ENCODE assay signal across 13 mouse cellular contexts in the genomic region with DNA sequence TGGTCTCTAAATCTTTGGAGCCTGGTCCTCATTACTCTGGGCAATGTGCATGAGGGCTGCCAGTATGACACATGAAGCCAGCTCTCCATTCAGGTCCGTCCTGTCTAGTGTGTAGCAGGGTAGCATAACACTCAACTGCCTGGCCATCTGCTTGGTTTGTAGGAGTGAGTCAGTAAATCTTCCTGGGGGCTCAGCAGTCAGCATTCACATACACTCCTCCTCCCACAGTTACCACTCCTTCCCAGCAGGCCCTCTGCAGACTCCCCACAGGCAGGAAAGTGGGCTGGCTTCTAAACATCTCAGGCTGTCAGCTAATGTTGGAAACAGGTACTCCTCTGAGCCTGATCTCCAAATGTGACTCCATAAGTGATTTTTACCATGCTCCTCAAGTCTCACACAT. TPM values are rescaled to one million over a fixed set of nuclear protein-coding genes. Genes with fewer than 3 reads are reported as not detected.
DNase-seq lines count a peak whose midpoint lies in the region; ATAC-seq and TF ChIP-seq lines count a peak whose summit lies in the region.
"Had no signal": no experiment of that assay in that cellular context is flagged by ENCODE, and none has a peak within 500 bp of the region (broad histone marks: within the 10 kb centered on the region; RNA-seq: fewer than 3 reads in every experiment).

No protein-coding gene starts in this region.

- no peak for TF ChIP-seq EP300 in lung, postnatal 0 days (IDR thresholded peaks at IDR 0.05)

- H3K79me2 ChIP-seq in macrophage (ENCODE audit: inconsistent target) = peaks cover 100% of the 10 kb centered on the region

- no peak for TF ChIP-seq CTCF in lung, postnatal 0 days (IDR thresholded peaks at IDR 0.05)

- peak overlapping the region; percentile 25; the same call in 1 of the 2 replicates for H3K9ac ChIP-seq in heart, embryonic 12.5 days
- no peak overlapping the region for H3K9ac ChIP-seq in lung, postnatal 0 days (replicated peaks; ENCODE audit: low read depth)
- H3K9ac ChIP-seq: forebrain, embryonic 13.5 days; midbrain, embryonic 15.5 days; stomach, embryonic 15.5 days had no signal

- 62% methylated on average over 1 of the region's 1 CpGs for WGBS in heart, embryonic 12.5 days
- 95% methylated on average over 1 of the region's 1 CpGs for WGBS in lung, postnatal 0 days
- WGBS in macrophage (ENCODE audit: missing documents) = 91% methylated on average over 1 of the region's 1 CpGs

- ATAC-seq in heart, embryonic 12.5 days (ENCODE audit: insufficient number of reproducible peaks, low FRiP score) = no peak
- ATAC-seq in lung, postnatal 0 days = no peak
- ATAC-seq: forebrain, embryonic 13.5 days; midbrain, embryonic 15.5 days had no signal

- DNase-seq in heart, postnatal 10 days = no peak
- DNase-seq in lung, postnatal 0 days (ENCODE audit: low spot score) = no peak
- no peak for DNase-seq in lung, postnatal 25 days (ENCODE audit: low spot score)
- DNase-seq in cerebellum, adult 8-10 months = peak; percentile 10
- DNase-seq in ovary, adult 18-20 months (ENCODE audit: low spot score) = no peak
- DNase-seq: kidney, adult 11 months; lung, adult 18-20 months had no signal

- H3K4me3 ChIP-seq in heart, embryonic 12.5 days = no peak overlapping the region
- H3K4me3 ChIP-seq in lung, postnatal 0 days (ENCODE audit: low read depth, low read length) = no peak overlapping the region
- no peak overlapping the region for H3K4me3 ChIP-seq in macrophage (ENCODE audit: inconsistent target)
- H3K4me3 ChIP-seq: forebrain, embryonic 13.5 days; left cerebral cortex, adult 2 months; midbrain, embryonic 15.5 days; stomach, embryonic 15.5 days had no signal

- intact Hi-C loops in heart, postnatal 10 days (cut with DNase I) = loop anchor here (2.0 kb wide), 1 partner anchor 23 kb away; no protein-coding TSS in a partner anchor

- peaks cover 63% of the 10 kb centered on the region for H3K4me1 ChIP-seq in heart, embryonic 12.5 days (replicated peaks)
- H3K4me1 ChIP-seq in lung, postnatal 0 days (ENCODE audit: insufficient read depth, low read depth, low read length) = peaks cover 19% of the 10 kb centered on the region
- H3K4me1 ChIP-seq: midbrain, embryonic 15.5 days had no signal

- peaks cover 22% of the 10 kb centered on the region for H3K36me3 ChIP-seq in heart, embryonic 12.5 days
- H3K36me3 ChIP-seq in lung, postnatal 0 days (ENCODE audit: insufficient read depth, low read length) = no peaks in the 10 kb centered on the region
- peaks cover 59% of the 10 kb centered on the region for H3K36me3 ChIP-seq in macrophage (ENCODE audit: inconsistent target)
- H3K36me3 ChIP-seq: midbrain, embryonic 15.5 days had no signal

- peak overlapping the region; percentile 4; the same call in 1 of the 2 replicates for H3K27ac ChIP-seq in heart, embryonic 12.5 days (ENCODE audit: poor library complexity, severe bottlenecking)
- 0 out of 2 replicates have a peak overlapping the region, but pooled peaks have one; percentile 11 for H3K27ac ChIP-seq in lung, postnatal 0 days (ENCODE audit: low read length)
- peak overlapping the region; percentile 37 for H3K27ac ChIP-seq in macrophage
- H3K27ac ChIP-seq: forebrain, embryonic 13.5 days; left cerebral cortex, adult 2 months; midbrain, embryonic 15.5 days; stomach, embryonic 15.5 days had no signal

- H3K4me2 ChIP-seq in heart, embryonic 12.5 days = no peak overlapping the region
- H3K4me2 ChIP-seq in lung, postnatal 0 days (replicated peaks; ENCODE audit: low read depth, low read length) = no peak overlapping the region
- H3K4me2 ChIP-seq: forebrain, embryonic 13.5 days; midbrain, embryonic 15.5 days; stomach, embryonic 15.5 days had no signal

- no peaks in the 10 kb centered on the region for H3K27me3 ChIP-seq in heart, embryonic 12.5 days (replicated peaks)
- H3K27me3 ChIP-seq in lung, postnatal 0 days (replicated peaks; ENCODE audit: insufficient read depth, low read length) = no peaks in the 10 kb centered on the region
- H3K27me3 ChIP-seq: forebrain, embryonic 13.5 days; midbrain, embryonic 15.5 days; stomach, embryonic 15.5 days had no signal

- H3K9me3 ChIP-seq in heart, embryonic 12.5 days (replicated peaks) = no peaks in the 10 kb centered on the region
- no peaks in the 10 kb centered on the region for H3K9me3 ChIP-seq in lung, postnatal 0 days (ENCODE audit: low read length)
- H3K9me3 ChIP-seq: forebrain, embryonic 13.5 days; midbrain, embryonic 15.5 days; stomach, embryonic 15.5 days had no signal

RNA-seq across cellular contexts. Expression of a gene that starts 30.3 kb away (rescaled TPM):
- 159 and 186 TPM in 2 replicates for polyA plus RNA-seq in heart, embryonic 12.5 days (2016; fragmentation: Nextera tagmentation; extraction: Ambion mirVana)
- total RNA-seq in heart, postnatal 10 days (2021) = 100 to 1,000 TPM; 514 to 538 TPM
- 228 and 262 TPM in 2 replicates for polyA plus RNA-seq in lung, postnatal 0 days (2015; fragmentation: Nextera tagmentation; extraction: Ambion mirVana)
- 100 to 1,000 TPM in 13 of 26 experiments, 10 to 100 TPM in 13; 30.2 to 195 (median 102) TPM for total RNA-seq in macrophage (2018; cell fraction: chromatin; rRNA removed)
- 100 to 1,000 TPM; 274 to 430 (median 371) TPM for total RNA-seq in macrophage (2018; cell fraction: cytosol; rRNA removed)
- 100 to 1,000 TPM in 25 of 26 experiments, 10 to 100 TPM in 1; 98.0 to 295 (median 201) TPM for total RNA-seq in macrophage (2018; cell fraction: nucleus; rRNA removed)
- polyA plus RNA-seq in macrophage (2018) = 253 to 336 TPM (median 297 TPM) in 3 replicates
